Mouse (Mus musculus) embryo, embryonic 10 days (tissue): Measurements from ENCODE around the gene Ramp1.

Experiments
- DNase-seq: peaks from one replicate; pipeline ENCODE4 v3.0.0-alpha.2; 2015; ENCODE audit warnings: low spot score

The Ramp1 gene

DNA sequence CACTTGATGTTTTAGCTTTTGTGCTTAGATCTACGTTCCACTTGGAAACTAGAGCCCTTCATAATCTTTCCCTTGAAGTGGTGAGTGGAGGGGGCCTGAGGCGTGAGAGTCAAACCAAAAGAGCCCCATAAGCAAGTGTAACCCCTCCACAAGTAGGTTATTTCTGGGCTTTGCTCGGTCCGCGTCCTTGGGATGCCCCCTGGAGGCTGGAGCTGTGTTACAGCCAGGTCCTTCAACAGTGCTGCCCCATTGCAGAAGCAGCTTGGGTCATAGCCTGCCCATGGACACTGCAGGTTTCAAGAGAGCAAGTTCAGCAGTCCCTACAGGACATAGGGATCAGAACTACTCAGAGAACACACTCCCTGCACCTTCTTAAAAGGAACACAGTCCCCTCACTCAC is 59.5 kb downstream of the Ramp1 start:
- DNase-seq: peak; percentile 62

GRCm38 (mm10) chr1:91239800-91240199 is 60.2 kb downstream of the Ramp1 start:
- no peak for DNase-seq

DNA sequence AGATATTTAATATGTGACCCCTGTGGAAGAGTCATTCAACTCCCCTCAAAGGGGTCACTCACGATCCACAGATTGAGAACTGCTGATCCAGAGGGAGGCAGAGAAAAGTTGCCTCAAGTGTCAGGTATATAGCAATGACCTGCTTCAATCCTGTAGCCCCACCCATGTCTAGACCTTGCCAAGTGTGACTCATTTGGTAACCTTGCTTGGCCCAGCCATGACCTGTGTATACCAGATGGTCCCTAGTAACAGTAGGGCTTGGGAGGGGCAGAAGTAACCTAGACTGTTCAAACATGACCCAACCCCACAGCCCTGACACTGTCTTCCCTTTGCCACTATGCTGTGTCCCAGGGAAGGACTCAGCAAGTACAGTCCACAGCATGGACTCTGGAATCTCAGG is 61.1 kb downstream of the Ramp1 start:
- DNase-seq: no peak

DNA sequence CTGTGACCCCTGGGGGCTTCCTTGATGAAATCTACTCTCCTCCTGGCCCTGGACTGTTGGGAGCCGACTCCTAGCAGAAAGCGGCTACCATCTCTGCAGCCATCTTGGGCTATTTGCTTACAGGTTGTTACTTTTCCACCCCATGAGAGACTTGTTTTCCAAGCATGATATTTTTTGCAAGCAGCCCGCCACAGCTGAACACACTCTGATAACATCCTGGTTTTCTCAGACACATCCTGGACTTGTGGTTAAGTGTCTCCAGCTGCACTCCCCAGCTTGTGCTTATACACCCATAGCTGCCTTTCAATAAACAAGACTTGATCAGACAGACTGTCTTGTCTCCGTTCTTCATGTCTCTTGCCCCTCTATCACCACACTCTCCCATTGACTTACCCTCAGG is 61.6 kb downstream of the Ramp1 start:
- no peak for DNase-seq

GRCm38 (mm10) chr1:91248242-91248641 is 68.6 kb downstream of the Ramp1 start:
- DNase-seq: no peak

DNA sequence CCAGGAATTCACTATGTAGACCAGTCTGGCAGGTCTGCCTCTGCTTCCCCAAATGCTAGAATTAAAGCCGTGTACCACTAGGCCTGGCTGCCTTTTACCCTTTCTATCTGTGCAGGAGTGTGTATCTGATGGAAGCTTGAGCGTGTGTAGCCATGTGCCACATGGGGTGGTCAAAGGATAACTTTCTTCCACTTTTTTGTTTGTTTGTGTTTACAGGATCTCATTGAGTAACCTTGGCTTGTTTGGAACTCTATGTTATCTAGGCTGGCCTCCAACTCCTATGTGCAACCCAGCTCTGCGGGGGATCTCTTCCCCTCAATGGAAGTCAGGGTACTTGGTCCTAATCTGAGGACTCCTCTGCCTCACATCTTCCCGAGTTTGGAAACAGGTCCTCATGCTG is 69.3 kb downstream of the Ramp1 start:
- no peak for DNase-seq

GRCm38 (mm10) chr1:91249564-91250414 is 70.2 kb downstream of the Ramp1 start, which contains the start of gene Ube2f:
Gene Ube2f, plus strand, starts transcription at chr1:91250304.
- DNase-seq: peak; percentile 99

DNA sequence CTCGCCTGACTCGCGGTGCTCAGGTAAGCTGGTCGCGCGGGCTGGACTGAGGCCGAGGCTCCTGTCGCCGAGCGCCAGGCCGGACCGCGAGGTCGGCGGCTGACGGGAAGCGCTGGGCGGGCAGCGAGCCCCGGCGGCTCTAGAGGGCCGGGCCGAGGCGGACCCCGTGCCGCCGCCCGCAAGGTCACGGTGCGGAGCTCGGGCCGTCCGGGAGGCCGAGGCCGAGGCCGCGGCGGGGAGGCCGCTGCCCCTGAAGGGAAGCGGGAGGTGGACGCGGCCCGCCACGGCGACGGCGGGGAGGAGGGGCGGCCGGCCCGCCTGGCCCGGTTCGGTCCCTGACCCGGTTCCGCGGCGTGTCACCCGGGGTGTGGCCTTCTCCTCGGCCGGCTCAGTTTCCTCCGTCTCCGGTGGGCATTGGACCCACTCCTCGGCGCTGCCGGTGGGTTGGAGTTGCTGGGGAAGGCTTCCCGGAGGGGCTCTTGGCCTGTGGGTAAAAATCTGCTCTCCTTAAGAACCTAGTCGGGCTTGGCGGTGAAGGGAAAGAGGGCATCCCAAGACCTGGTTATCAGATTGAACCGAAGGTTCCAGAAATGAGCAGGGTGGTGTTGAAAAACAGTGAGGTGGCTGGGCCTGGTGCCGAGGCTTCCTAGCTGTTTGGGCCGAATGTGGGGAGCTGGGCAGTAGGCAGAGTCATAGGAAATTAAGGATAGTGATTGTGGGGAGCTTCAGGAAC is 71.0 kb downstream of the Ramp1 start:
- DNase-seq: no peak

DNA sequence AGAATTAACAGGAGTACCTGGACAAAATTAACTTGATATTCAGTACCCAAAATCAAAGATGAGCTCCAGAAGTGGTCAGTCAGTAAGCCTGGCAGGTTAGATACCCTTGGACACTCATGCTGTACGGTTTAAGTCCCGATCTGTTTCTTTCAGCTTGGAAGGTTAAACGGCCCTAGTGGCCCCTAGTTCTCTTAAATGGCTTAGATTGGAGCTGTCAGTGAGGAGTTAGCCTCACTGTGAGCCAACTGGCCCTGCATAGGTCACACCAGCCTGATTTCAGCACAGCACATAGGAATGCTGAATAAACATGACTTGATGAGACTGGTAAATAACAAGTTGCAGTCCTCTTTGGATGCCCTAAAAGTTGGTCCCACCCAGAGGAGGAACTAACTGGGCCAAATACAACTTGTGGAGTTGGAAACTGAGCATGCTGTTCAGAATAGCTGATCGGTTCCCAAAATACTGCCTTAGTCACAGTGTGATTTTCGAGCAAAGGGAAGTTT is 71.6 kb downstream of the Ramp1 start:
- DNase-seq: no peak

- peak; percentile 44 for DNase-seq
Measured at GRCm38 (mm10) chr1:91251927-91252326, 72.3 kb downstream of the Ramp1 start.

DNA sequence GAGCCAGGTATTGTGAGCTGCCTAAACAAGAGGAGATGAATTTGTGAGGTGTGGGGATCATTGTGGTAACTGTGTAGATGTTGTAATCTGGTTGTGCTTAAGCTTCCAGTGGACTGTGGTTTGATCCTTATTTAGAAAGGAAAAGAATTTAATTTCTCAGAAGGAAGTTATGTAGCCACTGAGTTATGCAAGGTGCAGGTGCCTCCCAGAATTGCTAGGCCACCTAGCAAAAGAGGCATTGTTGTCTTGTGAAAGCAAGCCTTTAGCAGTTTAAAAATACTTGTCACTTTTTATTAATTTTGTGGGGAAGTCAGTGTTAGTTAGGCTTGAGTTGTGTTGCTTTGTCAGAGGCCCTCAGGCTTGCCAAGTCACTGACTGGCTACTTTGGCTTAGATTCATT is 78.3 kb downstream of the Ramp1 start:
- DNase-seq: no peak

DNA sequence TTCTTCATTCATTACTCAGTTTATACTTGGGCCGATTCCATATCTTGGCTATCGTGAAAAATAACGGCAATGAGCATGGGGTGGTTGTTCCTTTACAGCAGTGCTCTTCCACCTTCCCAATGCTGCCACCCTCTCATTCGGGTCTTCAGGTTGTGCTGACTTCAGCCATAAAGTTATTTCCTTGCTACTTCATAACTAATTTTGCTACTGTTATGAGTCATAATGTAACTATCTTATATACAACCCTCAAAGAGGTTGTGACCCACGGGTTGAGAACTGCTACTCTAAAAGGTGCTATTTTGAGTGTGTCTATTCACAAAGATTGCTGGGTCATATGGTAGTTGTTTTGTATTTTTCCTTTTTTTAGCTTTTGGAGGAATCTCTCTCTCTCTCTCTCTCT is 80.2 kb downstream of the Ramp1 start:
- no peak for DNase-seq

DNA sequence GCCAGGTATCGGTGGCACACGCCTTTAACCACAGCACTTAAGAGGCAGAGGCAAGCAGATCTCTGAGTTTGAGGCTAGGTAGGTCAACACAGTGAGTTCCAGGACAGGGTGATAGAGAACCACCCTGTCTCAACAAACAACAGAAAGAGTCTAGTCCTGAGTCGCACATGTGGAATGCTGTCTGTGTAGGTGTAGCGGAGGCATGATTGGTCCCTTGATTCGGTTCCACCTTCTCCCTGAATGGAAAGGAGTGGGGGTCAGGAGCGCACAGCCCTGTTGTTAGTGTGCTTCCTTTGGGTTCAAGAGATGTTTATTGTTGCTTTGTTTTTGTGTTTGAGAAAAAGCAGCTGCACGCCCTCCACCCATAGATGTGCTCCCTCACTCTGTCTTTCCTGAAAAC is 82.9 kb downstream of the Ramp1 start:
- DNase-seq: no peak

DNA sequence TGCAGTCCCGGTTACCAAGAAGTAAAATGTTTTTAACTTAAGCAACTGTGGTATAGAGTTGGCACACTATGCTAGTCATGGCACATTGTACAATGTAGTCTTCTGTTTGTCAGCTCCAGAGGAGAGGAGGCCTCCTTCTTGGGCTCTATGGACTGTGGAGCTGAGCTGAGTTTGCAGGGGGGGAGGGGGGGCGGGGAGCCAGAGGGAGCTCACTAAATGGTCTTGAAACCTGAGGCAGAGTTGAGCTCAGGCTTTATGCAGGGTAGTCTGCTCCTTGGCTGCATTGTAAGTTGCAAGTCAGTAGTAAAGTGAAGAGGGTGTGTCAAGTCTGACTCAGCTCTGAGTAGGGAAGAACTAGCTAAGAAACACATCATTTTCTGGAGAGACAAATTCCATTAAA is 92.6 kb downstream of the Ramp1 start:
- DNase-seq: no peak
